ENCODE assay signal across 8 mouse cellular contexts in the genomic region with DNA sequence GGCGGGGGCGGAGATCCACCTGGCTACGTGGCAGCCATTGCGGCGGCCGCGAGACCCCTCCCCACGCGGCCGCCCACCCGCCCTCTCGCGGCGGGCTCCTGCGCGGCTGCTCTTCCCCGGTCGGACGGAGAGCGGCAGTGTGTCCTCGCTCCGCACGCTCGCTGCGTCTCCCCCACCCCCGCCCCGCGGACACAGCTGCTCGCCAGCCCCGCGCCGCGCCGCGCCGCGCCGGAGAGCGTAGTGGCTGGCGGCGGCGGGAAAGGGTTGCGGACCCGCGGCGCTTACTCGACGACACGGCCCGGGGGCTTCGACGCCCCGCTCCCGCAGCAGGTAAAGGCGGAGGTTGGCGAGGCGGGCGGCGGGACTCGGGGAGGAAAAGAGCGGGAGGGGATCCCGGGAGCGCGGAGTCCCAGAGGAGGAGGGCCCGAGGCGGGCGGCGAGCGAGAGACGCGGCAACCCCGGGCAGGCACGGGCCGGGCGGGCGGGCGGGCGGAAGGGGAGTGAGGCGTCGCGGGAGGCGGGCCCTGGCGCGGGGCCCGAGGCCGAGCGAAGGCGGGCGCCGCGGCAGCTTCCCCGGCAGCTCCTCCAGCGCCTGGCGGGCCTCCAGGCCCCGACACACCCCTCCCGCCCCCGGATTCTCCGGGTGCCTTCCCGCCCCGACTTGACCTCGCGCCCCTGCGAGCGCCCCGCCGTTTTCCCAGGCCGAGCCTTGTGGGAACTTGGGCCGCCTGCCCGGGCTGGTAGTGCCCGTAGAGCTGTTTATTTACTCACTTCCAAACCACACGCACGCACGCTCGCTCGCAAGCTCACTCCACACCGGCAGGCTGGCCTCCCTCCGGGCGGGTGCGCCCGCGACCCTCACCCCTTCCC. TPM values are rescaled to one million over a fixed set of nuclear protein-coding genes. Genes with fewer than 3 reads are reported as not detected.
A peak's percentile ranks its signal among the peaks of the same experiment; 100 is the strongest.
DNase-seq lines count a peak whose midpoint lies in the region; ATAC-seq and TF ChIP-seq lines count a peak whose summit lies in the region.

No protein-coding gene starts in this region.

- H3K9me3 ChIP-seq in heart, embryonic 10.5 days: no peaks in the 10 kb centered on the region
- H3K9me3 ChIP-seq in kidney, embryonic 15.5 days (replicated peaks): no peaks in the 10 kb centered on the region

- no peaks in the 10 kb centered on the region for H3K4me1 ChIP-seq in bone marrow, adult 2 months (ENCODE audit: control insufficient read depth, insufficient read depth, low read length)
- no peaks in the 10 kb centered on the region for H3K4me1 ChIP-seq in embryonic fibroblast, embryonic 13.5 days (ENCODE audit: control insufficient read depth, insufficient read depth, low read length)
- peaks cover 12% of the 10 kb centered on the region for H3K4me1 ChIP-seq in heart, embryonic 10.5 days
- peaks cover 11% of the 10 kb centered on the region for H3K4me1 ChIP-seq in kidney, embryonic 15.5 days

- ATAC-seq in kidney, embryonic 15.5 days (replicated peaks; ENCODE audit: low FRiP score): peak; percentile 90

- peak overlapping the region; percentile 99 for H3K9ac ChIP-seq in kidney, embryonic 15.5 days

- no peaks in the 10 kb centered on the region for H3K27me3 ChIP-seq in heart, embryonic 10.5 days (ENCODE audit: insufficient read depth, poor library complexity, severe bottlenecking)
- H3K27me3 ChIP-seq in kidney, embryonic 15.5 days: no peaks in the 10 kb centered on the region

- no peaks in the 10 kb centered on the region for H3K36me3 ChIP-seq in heart, embryonic 10.5 days
- H3K36me3 ChIP-seq in kidney, embryonic 15.5 days: peaks cover 8% of the 10 kb centered on the region; the same call in 1 of the 2 replicates

- TF ChIP-seq CTCF in bone marrow, adult 2 months (IDR thresholded peaks at IDR 0.05; ENCODE audit: control insufficient read depth, insufficient read depth, low read length): peak; percentile 54
- peak; percentile 47; the same call in 1 of the 2 replicates for TF ChIP-seq CTCF in embryonic fibroblast, embryonic 13.5 days (IDR thresholded peaks at IDR 0.05; ENCODE audit: borderline replicate concordance, insufficient read depth, low read length)

- TF ChIP-seq POLR2A in bone marrow, adult 2 months (IDR thresholded peaks at IDR 0.05; ENCODE audit: borderline replicate concordance, control insufficient read depth, low read depth, low read length): peak; percentile 44; the same call in 1 of the 2 replicates
- TF ChIP-seq POLR2A in embryonic fibroblast, embryonic 13.5 days (IDR thresholded peaks at IDR 0.05; ENCODE audit: low read depth, low read length): peak; percentile 43

- peak overlapping the region; percentile 99 for H3K27ac ChIP-seq in bone marrow, adult 2 months (ENCODE audit: control insufficient read depth, insufficient read depth, low read depth, low read length, poor library complexity)
- peak overlapping the region; percentile 99 for H3K27ac ChIP-seq in embryonic fibroblast, embryonic 13.5 days (ENCODE audit: insufficient read depth, low read length)
- peak overlapping the region; percentile 100 for H3K27ac ChIP-seq in heart, embryonic 10.5 days
- peak overlapping the region; percentile 99 for H3K27ac ChIP-seq in kidney, embryonic 15.5 days

- H3K4me3 ChIP-seq in bone marrow, adult 2 months (replicated peaks; ENCODE audit: control insufficient read depth, low read depth, low read length): peak overlapping the region; percentile 91
- H3K4me3 ChIP-seq in embryonic fibroblast, embryonic 13.5 days (ENCODE audit: insufficient read depth, low read length): peak overlapping the region; percentile 65
- H3K4me3 ChIP-seq in heart, embryonic 10.5 days: peak overlapping the region; percentile 97
- H3K4me3 ChIP-seq in kidney, embryonic 15.5 days (replicated peaks): peak overlapping the region; percentile 78

- under 1% methylated on average over 115 of the region's 121 CpGs for WGBS in bone marrow, adult 2 months
- WGBS in heart, embryonic 10.5 days: under 1% methylated on average over 90 of the region's 121 CpGs
- under 1% methylated on average over 101 of the region's 121 CpGs for WGBS in kidney, embryonic 15.5 days

- DNase-seq in 416B (ENCODE audit: low read depth) (peak; percentile 70), liver (peak; percentile 86)
- DNase-seq in heart, embryonic 10.5 days (ENCODE audit: low spot score): peak; percentile 90
- DNase-seq in monocyte, adult 2 months (ENCODE audit: low read depth in 1 of 2, low spot score in 2 of 2): peak; percentile 10 to 18
- DNase-seq in spleen, postnatal 14 days (ENCODE audit: low spot score in 2 of 2): peak; percentile 61 to 63

- H3K4me2 ChIP-seq in kidney, embryonic 15.5 days: peak overlapping the region; percentile 84

RNA-seq across cellular contexts. Expression of gene N4bp2, which starts 0.8 kb away (rescaled TPM):
- 4.3 and 11.2 TPM in 2 replicates for polyA plus RNA-seq in bone marrow, adult 2 months (2011; ENCODE audit: insufficient read depth, insufficient read length, low replicate concordance, missing spikeins)
- 13.6 and 15.4 TPM in 2 replicates for polyA plus RNA-seq in embryonic fibroblast, embryonic 13.5 days (2011; ENCODE audit: insufficient read length, low read depth, missing spikeins)
- polyA plus RNA-seq in heart, embryonic 10.5 days (2016; fragmentation: Nextera tagmentation; extraction: Ambion mirVana): 31.6 and 33.1 TPM in 2 replicates
- 26.0 and 26.5 TPM in 2 replicates for polyA plus RNA-seq in kidney, embryonic 15.5 days (2015; fragmentation: Nextera tagmentation; extraction: Ambion mirVana)

Comparison
In these comparisons a context has a peak if more than half of its experiments do, and no peak if none do; other contexts are left out.
1. Peak in every context shown above with its lines: DNase-seq, ATAC-seq, H3K4me3 ChIP-seq and H3K27ac ChIP-seq.
2. DNase-seq: peak in every context shown above with its lines; median percentile 90 in heart, embryonic 10.5 days; 86 in liver; 70 in 416B; 62 in spleen, postnatal 14 days; 14 in monocyte, adult 2 months.